Mouse (Mus musculus) right cerebral cortex, adult 18-20 months (tissue): ENCODE measurements around the gene Wnk1.
A peak's percentile ranks its signal among the peaks of the same experiment; 100 is the strongest.

Source experiments
- DNase-seq: peaks from one replicate; pipeline ENCODE4 v3.0.0; 2022; ENCODE audit warnings: mixed read lengths

The Wnk1 gene

GRCm38 (mm10) chr6:119902204-119903080 lies 136.0 kb downstream of the Wnk1 start, which contains the start of gene Rad52:
TSS of gene Rad52 (plus strand) at chr6:119902698.
- DNase-seq = peak; percentile 92

DNA sequence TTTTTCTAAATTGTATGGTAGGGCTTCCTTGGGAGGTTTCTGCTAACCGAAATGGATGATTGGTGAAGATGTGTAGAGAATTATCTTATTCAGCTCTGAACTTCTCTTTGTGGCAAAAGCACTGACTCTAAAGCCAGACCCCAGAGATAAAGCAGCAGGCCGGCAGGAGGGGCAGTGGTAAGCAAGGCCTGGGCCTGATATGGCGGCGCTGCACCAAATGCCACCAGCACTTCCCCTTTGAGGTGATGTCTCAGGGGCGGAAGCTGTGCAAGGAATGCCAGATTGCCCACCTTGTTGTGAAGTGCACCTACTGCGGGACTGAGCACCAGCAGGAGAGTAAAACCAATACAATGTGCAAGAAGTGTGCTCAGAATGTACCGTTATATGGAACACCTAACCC lies 145.8 kb downstream of the Wnk1 start:
- DNase-seq = no peak

DNA sequence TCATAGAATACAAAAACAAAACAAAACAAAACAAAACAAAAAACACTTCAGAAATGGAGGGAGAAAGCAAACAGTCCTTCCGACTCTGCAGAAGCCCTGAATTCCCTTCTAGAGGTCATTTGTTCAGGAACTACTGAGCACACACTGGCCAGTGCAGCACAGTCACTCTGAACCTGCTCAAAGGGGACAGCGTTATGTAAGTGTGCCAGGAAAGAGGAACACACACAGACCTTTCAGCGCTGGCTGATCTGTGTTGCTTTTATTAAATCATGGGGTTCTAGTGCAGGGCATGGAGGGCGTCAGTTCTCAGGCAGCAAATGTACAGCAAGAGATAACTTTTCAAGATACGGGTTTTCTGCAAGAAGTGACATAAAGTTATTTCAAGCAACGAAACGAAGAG lies 155.3 kb downstream of the Wnk1 start:
- DNase-seq = no peak
